Mouse (Mus musculus): Measurements from ENCODE around the gene Gcnt1. TPM values are rescaled to one million over a fixed set of nuclear protein-coding genes. Genes with fewer than 3 reads are reported as not detected.

The Gcnt1 gene
- polyA plus RNA-seq, 1 experiment from 2014 or later = 1.5 TPM

- no peaks in the 10 kb centered on the region for H3K36me3 ChIP-seq
- H3K4me3 ChIP-seq = no peak overlapping the region
- 91% methylated on average over 7 of the region's 7 CpGs for WGBS
- H3K9ac ChIP-seq = no peak overlapping the region
- H3K4me2 ChIP-seq = no peak overlapping the region
- no peak for ATAC-seq (ENCODE audit: low read depth)
- no peaks in the 10 kb centered on the region for H3K4me1 ChIP-seq (replicated peaks)
- H3K9me3 ChIP-seq = no peaks in the 10 kb centered on the region
- no peaks in the 10 kb centered on the region for H3K27me3 ChIP-seq
- no peak overlapping the region for H3K27ac ChIP-seq (replicated peaks)
Measured at GRCm38 (mm10) chr19:17344881-17345280, 27.8 kb downstream of the Gcnt1 start.

- no peak overlapping the region for H3K4me2 ChIP-seq
- H3K9me3 ChIP-seq = no peaks in the 10 kb centered on the region
- no peaks in the 10 kb centered on the region for H3K36me3 ChIP-seq
- no peak overlapping the region for H3K9ac ChIP-seq
- ATAC-seq (ENCODE audit: low read depth) = no peak
- H3K27me3 ChIP-seq = no peaks in the 10 kb centered on the region
- H3K4me3 ChIP-seq = no peak overlapping the region
- peaks cover 14% of the 10 kb centered on the region; the same call in 1 of the 2 replicates for H3K4me1 ChIP-seq (replicated peaks)
- 86% methylated on average over 2 of the region's 2 CpGs for WGBS
- no peak overlapping the region for H3K27ac ChIP-seq (replicated peaks)
Measured at GRCm38 (mm10) chr19:17339563-17339962, 33.1 kb downstream of the Gcnt1 start.

GRCm38 (mm10) chr19:17337057-17337679 lies 35.5 kb downstream of the Gcnt1 start:
- no peaks in the 10 kb centered on the region for H3K9me3 ChIP-seq
- no peak overlapping the region for H3K4me2 ChIP-seq
- no peak overlapping the region for H3K4me3 ChIP-seq
- ATAC-seq (ENCODE audit: low read depth) = no peak
- no peaks in the 10 kb centered on the region for H3K36me3 ChIP-seq
- WGBS = 61% methylated on average over 7 of the region's 7 CpGs
- no peak overlapping the region for H3K9ac ChIP-seq
- no peaks in the 10 kb centered on the region for H3K27me3 ChIP-seq
- H3K4me1 ChIP-seq (replicated peaks) = peaks cover 14% of the 10 kb centered on the region; the same call in 1 of the 2 replicates
- H3K27ac ChIP-seq (replicated peaks) = no peak overlapping the region

GRCm38 (mm10) chr19:17336646-17337045 lies 36.0 kb downstream of the Gcnt1 start:
- H3K9ac ChIP-seq = no peak overlapping the region
- H3K27ac ChIP-seq (replicated peaks) = no peak overlapping the region
- WGBS = 45% methylated on average over 7 of the region's 7 CpGs
- no peaks in the 10 kb centered on the region for H3K36me3 ChIP-seq
- H3K4me3 ChIP-seq = no peak overlapping the region
- H3K9me3 ChIP-seq = no peaks in the 10 kb centered on the region
- H3K4me2 ChIP-seq = no peak overlapping the region
- no peaks in the 10 kb centered on the region for H3K27me3 ChIP-seq
- peaks cover 14% of the 10 kb centered on the region; the same call in 1 of the 2 replicates for H3K4me1 ChIP-seq (replicated peaks)
- peak; percentile 43; the same call in 1 of the 2 replicates for ATAC-seq (ENCODE audit: low read depth)

- Histone ChIP-seq H3K27ac (replicated peaks) (no peak overlapping the region), H3K4me3 (no peak overlapping the region), H3K9me3 (no peaks in the 10 kb centered on the region), H3K4me1 (replicated peaks) (peaks cover 14% of the 10 kb centered on the region; the same call in 1 of the 2 replicates), H3K36me3 (no peaks in the 10 kb centered on the region), H3K4me2 (no peak overlapping the region), H3K27me3 (no peaks in the 10 kb centered on the region), H3K9ac (no peak overlapping the region)
- ATAC-seq (ENCODE audit: low read depth) = no peak
- 92% methylated on average over 12 of the region's 12 CpGs for WGBS
Measured at GRCm38 (mm10) chr19:17334644-17335333, 37.9 kb downstream of the Gcnt1 start.

GRCm38 (mm10) chr19:17333043-17333442 lies 39.6 kb downstream of the Gcnt1 start:
- no peaks in the 10 kb centered on the region for H3K27me3 ChIP-seq
- H3K9ac ChIP-seq = no peak overlapping the region
- no peak for ATAC-seq (ENCODE audit: low read depth)
- no peaks in the 10 kb centered on the region for H3K9me3 ChIP-seq
- peaks cover 14% of the 10 kb centered on the region; the same call in 1 of the 2 replicates for H3K4me1 ChIP-seq (replicated peaks)
- 82% methylated on average over 7 of the region's 7 CpGs for WGBS
- H3K27ac ChIP-seq (replicated peaks) = no peak overlapping the region
- H3K4me3 ChIP-seq = no peak overlapping the region
- H3K36me3 ChIP-seq = no peaks in the 10 kb centered on the region
- H3K4me2 ChIP-seq = no peak overlapping the region

- Histone ChIP-seq H3K4me1 (replicated peaks) (no peaks in the 10 kb centered on the region), H3K9me3 (no peaks in the 10 kb centered on the region), H3K27ac (replicated peaks) (no peak overlapping the region), H3K4me2 (no peak overlapping the region), H3K9ac (no peak overlapping the region), H3K27me3 (no peaks in the 10 kb centered on the region), H3K36me3 (no peaks in the 10 kb centered on the region), H3K4me3 (no peak overlapping the region)
- 97% methylated on average over 10 of the region's 10 CpGs for WGBS
- ATAC-seq (ENCODE audit: low read depth) = no peak
Measured at GRCm38 (mm10) chr19:17328916-17329315, 43.7 kb downstream of the Gcnt1 start.

- Histone ChIP-seq H3K4me3 (no peak overlapping the region), H3K27ac (replicated peaks) (no peak overlapping the region), H3K4me1 (replicated peaks) (no peaks in the 10 kb centered on the region), H3K9me3 (no peaks in the 10 kb centered on the region), H3K36me3 (no peaks in the 10 kb centered on the region), H3K27me3 (no peaks in the 10 kb centered on the region), H3K4me2 (no peak overlapping the region), H3K9ac (no peak overlapping the region)
- no peak for ATAC-seq (ENCODE audit: low read depth)
- 93% methylated on average over 6 of the region's 6 CpGs for WGBS
Measured at GRCm38 (mm10) chr19:17327881-17328404, 44.7 kb downstream of the Gcnt1 start.

GRCm38 (mm10) chr19:17323689-17324241 lies 48.9 kb downstream of the Gcnt1 start:
- Histone ChIP-seq H3K9ac (no peak overlapping the region), H3K4me3 (no peak overlapping the region), H3K27ac (replicated peaks) (no peak overlapping the region), H3K36me3 (no peaks in the 10 kb centered on the region), H3K4me2 (no peak overlapping the region), H3K27me3 (no peaks in the 10 kb centered on the region), H3K4me1 (replicated peaks) (no peaks in the 10 kb centered on the region), H3K9me3 (no peaks in the 10 kb centered on the region)
- no peak for ATAC-seq (ENCODE audit: low read depth)
- WGBS = 94% methylated on average over 5 of the region's 5 CpGs

GRCm38 (mm10) chr19:17323006-17323688 lies 49.5 kb downstream of the Gcnt1 start:
- Histone ChIP-seq H3K9ac (no peak overlapping the region), H3K4me3 (no peak overlapping the region), H3K27me3 (no peaks in the 10 kb centered on the region), H3K4me1 (replicated peaks) (no peaks in the 10 kb centered on the region), H3K9me3 (no peaks in the 10 kb centered on the region), H3K4me2 (no peak overlapping the region), H3K27ac (replicated peaks) (no peak overlapping the region), H3K36me3 (no peaks in the 10 kb centered on the region)
- ATAC-seq (ENCODE audit: low read depth) = no peak
- 93% methylated on average over 11 of the region's 11 CpGs for WGBS

- Histone ChIP-seq H3K4me3 (no peak overlapping the region), H3K27me3 (no peaks in the 10 kb centered on the region), H3K4me1 (replicated peaks) (no peaks in the 10 kb centered on the region), H3K9ac (no peak overlapping the region), H3K4me2 (no peak overlapping the region), H3K27ac (replicated peaks) (no peak overlapping the region), H3K9me3 (no peaks in the 10 kb centered on the region), H3K36me3 (no peaks in the 10 kb centered on the region)
- no peak for ATAC-seq (ENCODE audit: low read depth)
- WGBS = 88% methylated on average over 4 of the region's 4 CpGs
Measured at GRCm38 (mm10) chr19:17319770-17320169, 52.9 kb downstream of the Gcnt1 start.

- Histone ChIP-seq H3K4me2 (no peak overlapping the region), H3K4me3 (no peak overlapping the region), H3K4me1 (replicated peaks) (no peaks in the 10 kb centered on the region), H3K27me3 (no peaks in the 10 kb centered on the region), H3K9ac (no peak overlapping the region), H3K27ac (replicated peaks) (no peak overlapping the region), H3K9me3 (no peaks in the 10 kb centered on the region), H3K36me3 (no peaks in the 10 kb centered on the region)
- 23% methylated on average over 3 of the region's 3 CpGs for WGBS
- no peak for ATAC-seq (ENCODE audit: low read depth)
Measured at GRCm38 (mm10) chr19:17318733-17319132, 53.9 kb downstream of the Gcnt1 start.

Measured in neural tube, embryonic 13.5 days (tissue).